Mouse (Mus musculus) testis, postnatal 10 days (tissue): Measurements from ENCODE around the gene Rras2.

Experiments
- DNase-seq: peaks from one replicate; pipeline ENCODE4 v3.0.0; 2021; ENCODE audit warnings: low spot score

Rras2 gene

DNA sequence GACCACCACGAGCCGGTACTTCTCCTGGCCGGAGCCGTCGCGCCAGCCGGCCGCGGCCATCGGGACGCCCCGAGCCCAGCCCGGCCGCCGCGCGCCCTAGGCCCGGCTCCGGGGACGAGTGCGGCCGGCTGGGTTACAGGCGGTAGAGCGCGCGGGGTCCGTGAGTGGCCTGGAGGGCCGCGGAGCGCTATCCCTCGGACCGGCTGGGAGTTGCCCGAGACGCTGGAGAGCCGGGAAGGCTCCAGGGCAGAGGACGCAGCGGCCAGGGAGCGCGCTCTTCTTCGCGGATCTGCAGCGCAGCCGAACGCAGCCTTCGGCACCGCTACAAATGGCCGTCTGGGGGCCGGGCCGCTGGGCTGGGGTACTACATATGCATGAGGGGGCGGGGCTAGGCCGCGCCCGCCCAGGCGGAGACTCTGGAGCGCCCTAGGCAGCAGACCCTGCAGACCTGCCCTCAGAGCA, at the start of gene Rras2:
TSS of gene Rras2 (minus strand) at position 338 of the 462 bp plus-strand sequence.
- peak; percentile 91 for DNase-seq

DNA sequence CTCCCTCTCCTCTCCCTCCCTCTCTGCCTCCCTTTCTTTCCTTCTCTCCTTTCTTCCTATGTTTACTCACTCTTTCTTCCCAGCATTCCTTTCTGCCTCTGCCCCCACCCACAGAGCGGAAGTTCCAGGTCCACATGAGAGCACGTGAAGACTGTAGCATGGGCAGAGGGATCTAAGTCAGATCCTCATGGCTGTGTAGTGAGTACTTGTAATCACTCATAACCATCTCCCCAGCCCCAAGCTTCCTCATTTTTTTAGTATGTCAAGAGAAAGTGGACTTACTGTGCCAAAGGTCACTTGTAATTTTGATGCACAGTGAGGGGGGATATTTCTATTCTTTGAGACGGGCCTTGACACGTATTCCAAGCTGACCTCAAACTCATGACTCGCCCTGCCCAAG, 45.4 kb upstream of the Rras2 start:
- DNase-seq: no peak

DNA sequence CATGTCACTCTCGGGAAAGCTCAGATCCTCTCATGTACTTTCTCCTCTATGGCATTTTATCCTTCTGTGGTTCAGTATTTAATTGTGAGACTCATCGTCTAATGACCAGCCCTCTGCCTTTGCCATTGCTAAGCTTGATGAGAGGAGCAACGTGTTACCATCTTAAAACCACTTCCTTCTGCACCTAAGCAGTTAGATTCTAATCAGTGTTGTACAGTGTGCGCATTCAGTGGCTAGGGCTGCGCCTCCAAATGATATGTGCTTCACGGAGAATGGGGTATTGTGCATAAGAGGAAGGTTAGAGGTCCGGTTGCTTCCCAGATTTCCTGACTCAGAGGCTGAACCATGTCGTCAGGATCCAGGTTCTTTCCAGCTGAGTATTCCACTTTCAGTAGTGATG, 43.5 kb upstream of the Rras2 start:
- DNase-seq: no peak

DNA sequence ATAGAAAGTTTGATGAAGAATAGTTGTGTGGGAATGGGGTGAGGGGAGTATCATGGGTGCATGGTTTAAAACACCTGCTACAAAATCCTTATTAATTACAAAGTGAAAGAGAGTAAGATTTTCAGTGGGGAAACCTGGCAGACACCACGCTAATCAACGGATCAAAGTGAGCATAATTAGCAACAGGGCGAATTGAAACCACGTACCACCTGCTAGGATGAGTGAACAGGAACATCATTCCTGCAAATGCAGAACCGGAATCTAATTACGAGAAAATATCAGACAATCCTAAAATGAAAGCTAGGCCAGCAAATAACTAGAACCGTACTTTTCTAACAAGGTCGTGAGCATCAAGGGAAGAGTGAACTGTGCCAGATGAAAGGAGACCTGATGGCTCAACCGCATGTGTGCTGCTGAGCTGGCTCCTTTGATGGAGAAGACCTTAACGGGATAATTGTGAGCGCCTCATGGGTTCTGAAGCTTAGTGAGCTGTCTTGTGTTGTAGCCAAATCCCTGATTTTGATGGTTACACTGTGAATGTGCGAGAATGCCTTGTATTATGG, 40.2 kb upstream of the Rras2 start:
- DNase-seq: no peak

DNA sequence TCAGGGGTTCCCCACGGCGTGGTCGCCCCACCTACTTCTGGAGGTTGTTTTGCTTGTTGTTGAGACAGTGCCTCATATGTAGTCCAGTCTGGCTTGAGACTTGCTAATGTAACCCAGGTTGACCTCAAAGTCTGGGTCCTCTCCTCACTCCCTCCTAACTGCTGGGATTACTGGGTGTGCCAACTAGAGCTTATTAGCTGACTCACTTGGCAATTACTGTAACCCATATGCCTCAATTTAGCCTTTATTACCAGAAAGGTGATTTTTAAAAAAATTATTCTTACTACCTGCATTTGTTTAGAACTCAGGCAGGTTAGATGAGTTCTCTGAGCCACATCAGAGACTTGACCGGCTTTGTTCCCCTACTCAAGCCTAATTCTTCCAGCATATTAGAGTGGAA, 38.8 kb upstream of the Rras2 start:
- DNase-seq: no peak

DNA sequence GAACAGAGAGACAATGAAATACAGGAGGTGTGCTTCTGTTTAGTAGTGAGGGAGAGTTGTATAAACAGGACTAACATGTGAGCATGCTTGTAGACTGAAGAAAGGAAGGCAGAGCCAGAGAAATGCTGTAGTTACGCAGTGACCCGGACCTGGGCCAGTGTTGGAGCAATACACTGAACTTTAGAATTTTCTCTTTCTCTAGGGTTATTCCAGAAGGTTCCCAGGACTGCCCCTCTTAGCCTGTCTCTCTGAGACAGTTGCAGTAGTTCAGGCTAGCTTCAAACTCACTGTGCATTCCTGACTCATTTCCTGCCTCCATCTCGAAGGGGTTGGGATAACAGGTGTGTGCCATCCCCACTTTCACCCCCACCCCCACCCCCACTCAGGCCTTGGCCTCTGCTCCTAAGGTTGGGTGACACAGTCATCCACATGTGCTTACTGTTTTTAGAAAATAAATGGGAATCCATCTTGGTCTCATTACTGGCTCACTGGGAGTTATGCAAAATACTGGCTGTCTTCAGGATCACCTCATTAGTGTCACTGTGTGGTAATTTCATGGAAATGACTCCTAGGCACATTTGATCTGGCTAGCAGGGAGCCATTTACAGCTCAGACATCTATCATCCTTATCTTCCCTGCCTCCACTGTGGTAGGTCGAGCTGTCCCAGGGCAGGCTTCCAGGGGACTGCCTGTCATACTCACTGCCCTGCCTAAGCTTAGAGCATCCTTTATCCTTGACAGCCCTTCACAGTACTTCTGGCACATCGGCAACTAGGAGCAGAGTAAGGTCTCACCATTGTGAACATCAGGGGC, 37.7 kb upstream of the Rras2 start:
- no peak for DNase-seq

DNA sequence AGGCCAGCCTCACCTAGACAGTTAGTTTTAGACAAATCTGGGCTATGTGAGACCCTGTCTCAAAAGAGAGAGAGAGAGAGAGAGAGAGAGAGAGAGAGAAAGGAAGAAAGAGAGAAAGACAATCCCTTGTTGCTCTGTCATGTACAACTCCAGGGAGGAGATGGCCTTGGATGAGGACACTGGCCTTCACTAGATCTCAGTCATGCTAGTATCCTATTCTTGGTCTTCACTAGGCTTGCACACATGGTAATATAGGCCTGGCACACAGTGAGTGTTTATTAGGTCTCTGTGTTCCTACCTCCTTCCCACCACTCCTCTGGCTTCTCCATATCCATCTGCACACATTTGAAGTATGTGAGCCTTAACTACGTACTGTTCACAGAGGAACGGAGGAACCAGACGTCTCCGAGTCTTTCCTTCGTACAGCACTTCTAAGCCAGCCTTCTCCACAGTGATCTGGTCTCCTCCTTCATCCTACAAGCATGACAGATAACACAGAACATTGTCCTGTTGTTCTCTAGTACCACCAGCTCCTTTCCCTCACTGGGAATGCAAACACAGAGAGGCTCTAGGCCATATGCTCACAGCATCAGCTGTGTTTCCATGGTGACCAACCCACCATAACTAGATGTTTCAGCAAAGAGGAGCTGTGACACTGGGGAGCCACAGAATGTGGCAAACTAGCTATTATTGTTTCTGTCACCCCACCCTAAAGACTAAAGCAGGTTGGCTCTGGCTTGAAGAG, 33.6 kb upstream of the Rras2 start:
- DNase-seq: no peak

DNA sequence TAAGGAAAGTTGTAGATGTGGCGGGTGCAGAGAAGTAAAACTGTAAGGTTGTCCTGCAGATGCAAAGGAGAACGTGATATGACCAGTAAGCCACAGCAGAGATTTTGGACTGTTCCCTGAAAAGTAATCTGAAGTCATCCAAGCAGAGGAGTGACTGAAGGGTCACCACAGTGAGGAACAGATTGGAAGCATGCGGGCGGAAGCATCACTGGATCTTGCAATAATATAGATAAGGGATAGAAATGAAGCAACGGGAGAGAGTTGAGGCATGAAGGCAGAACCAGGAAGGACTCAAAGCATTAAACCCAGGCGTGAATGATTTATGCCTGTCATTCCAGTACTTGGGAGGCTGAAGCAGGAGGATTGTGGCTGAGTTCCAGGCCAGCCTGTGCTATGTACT, 32.0 kb upstream of the Rras2 start:
- DNase-seq: no peak

DNA sequence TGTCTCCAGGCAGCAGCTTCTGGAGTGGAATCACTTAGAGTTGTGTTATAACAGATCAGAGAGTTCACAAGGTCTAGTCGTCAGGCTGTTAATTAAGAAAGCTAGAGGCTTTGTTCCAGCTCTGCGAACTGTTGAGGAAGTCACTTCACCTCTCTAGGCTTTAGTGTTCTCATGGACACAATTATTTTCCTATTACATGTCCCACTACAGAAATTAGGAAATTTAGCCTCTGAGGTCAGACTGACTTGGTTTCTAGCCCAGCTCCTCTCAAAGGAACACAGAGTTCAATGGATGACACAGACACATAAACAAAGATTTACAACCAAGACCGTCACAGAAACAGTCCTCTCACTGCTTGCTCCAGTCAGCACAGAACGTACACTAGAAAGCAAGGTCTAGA, 31.6 kb upstream of the Rras2 start:
- DNase-seq: no peak

DNA sequence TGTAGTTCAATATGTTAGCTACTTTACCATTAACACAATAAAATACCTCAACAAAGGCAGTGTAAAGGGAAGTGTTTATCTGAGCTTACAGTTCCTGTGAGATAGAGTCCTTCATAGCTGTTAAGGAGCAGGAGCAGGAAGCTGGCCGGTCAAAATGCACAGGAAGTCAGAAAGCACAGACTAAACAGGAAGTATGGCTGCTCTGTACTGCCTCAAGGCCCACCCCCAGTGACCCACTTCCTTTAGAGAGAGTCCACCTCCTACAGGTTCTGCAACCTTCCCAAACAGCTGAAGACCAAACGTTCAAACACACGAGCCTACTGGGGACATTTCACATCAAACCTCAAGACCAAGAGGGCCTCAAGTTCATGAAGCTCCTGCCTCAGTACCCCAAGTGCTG, 28.3 kb upstream of the Rras2 start:
- DNase-seq: no peak

DNA sequence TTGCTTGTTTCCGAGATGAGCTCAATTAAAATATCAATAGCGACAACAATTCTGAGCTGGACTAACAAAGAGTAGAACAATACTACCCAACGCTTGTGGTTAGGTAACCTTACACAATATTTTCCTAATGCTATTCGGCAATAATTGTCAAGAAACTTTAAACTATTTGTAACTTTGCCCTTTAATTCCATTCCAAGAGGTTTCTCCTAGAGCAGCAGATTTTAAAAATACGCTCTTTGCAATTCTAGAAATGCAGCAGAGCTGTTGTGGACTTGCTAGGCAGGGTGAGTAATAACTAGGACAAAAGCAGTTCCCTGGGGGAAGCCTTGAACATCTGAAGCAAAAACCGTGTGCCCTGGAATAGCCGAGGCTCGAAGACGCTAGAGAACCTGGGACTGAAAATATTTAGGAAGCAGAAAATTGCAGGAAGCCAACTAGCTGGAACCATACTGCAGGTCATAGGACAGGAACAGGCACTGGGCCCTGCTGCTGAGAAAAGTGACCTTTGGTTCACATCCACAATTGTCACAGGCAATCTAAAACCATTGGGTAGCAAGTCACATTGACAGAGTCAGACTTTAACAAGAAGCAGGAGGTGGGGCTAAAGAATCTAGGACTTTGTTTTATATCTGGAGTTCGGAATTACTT, 24.7 kb upstream of the Rras2 start:
- DNase-seq: no peak

DNA sequence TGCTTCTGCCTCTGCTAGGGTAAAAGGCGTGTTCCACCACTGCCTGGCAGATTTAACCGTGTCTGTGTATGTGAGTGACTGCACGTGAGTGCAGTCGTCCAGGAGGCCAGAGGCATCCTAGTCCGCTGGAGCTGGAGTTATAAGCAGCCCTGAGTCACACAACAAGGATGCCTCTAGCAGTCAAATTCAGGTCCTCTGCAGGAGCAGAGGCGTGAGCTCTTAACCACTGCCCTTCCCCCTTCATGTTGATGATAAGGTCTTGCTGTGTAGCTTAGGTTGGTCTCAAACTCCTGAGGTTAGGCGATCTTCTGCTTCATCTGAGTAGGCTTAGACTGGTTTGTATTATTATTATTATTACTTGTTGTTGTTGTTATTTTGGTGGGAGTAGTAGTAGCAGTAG, 22.4 kb upstream of the Rras2 start:
- DNase-seq: no peak

DNA sequence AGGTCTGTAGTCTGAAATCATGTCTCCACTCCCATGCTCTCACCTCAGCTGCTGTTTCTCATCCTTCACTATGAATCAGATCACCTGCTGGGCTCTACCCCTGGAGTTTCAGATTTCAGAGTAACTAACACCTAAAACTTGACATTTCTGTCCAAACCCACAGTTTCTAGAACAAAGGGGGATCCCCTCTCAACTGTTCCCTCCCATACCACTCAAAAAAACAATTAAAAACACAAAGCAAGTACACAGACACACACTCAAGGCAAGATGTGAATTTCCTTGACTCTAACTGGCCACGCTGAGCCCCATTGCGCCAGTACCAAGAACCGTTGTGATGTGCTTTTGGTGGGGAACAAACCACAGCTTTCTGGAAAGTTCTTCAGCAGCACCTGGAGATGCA, 21.8 kb upstream of the Rras2 start:
- DNase-seq: no peak

DNA sequence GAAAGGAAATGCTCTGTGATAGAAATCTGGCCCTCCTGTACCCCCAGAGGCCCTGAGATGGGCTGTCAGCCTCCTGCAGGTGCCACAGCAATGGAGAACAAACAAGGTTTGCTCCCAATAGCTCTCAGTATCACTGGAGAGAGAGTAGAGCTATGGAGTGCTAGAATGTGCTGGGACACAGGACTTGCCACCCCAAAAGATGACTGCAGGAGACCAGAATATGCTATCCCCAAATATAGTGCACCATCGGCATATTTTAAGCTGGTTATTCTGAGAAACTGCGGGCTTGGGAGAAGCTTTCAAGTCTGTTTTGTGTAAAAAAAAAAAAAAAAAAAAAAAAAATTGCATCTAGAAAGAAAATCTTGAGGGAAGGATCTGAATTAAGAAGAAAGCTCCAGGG, 20.7 kb upstream of the Rras2 start:
- DNase-seq: no peak

DNA sequence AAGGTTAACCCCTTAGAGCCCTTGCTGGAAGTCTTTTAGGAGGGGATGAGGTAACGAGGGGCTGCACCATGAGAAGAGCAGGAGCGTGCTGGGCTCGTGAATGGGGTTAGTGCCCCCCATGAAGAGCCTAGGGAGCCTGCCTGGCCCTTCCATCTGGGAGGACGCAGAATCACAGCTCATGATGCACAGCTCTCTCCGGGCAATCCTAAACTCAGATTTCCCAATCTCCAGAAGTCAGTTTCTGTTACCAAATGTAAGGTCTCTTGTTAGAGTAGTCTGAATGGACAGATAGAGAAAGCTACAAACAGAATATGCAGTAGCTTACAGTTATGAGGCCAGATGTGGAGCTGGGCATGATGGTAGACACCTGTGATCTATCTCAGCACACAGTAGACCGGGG, 17.6 kb upstream of the Rras2 start:
- DNase-seq: no peak

DNA sequence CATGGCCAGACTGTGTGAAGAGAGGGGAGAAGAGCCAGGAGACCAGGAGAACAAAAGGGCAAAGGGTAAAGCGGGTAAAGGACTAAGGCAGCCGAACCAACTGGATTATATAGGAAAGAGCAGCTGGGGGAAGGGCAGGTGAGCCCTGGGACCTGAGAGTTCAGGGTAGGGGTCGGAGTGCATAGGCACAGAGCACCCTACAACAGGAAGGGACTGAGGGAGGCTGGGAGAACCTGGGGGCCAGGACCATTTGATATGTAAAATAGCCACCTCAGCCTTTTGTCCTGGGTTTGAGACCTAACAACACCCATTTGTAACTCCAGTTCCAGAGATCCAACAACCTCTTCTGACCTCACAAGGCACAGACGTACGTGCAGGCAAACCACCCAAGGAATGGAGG, 16.4 kb upstream of the Rras2 start:
- no peak for DNase-seq

DNA sequence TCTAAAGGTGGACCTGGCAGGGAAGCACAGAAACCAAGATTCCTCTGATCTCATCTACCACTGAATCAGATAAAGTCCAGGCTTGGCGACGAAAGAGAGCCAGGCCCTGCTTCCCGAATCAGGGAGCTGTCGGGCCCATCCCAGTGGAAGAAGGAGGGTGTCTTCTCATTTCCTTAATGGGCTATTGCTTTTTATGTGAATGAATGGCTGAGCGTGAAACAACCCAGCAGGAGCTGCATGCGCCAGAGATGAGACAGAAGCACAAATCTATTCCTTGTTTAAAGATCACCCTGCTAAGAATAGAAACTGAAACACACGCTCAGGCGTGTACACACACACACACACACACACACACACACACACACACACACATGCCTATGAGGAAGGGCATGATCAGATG, 14.7 kb upstream of the Rras2 start:
- no peak for DNase-seq

DNA sequence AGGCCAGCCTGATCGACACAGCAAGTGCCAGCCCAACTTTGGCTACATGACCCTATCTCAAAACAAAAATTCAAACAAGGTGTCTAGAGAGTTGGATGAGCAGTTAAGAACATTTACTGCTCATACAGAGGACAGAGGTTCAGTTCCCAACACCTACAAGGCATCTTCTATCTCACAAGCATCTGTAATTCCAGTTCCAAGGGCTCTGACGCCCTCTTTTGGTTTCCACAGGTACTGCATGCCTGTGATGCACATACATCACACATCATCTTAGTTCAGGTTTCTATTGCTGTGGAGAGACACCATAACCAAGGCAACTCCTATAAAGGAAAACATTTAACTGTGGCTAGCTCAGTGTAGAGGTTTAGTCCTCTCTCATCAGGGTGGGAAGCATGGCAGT, 11.7 kb upstream of the Rras2 start:
- DNase-seq: no peak

DNA sequence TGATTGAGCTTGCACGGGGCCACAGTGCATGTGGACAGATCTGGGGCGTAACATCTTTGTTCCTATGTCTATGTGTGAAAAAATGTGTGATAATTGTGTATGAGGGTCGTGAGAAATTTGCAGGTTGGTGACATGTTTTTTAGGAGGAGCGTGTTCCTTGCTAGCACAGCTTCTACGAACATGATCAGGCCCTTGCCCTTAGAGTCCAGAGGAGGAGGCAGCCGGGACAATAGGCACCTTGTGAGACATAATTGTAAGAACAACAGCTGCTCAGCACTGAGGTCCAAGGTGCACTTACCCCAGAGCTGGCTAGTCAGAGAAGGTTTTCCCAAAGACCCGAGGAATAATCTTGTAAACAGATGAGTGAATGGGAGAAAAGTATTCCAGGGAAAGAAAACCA, 599 bp upstream of the Rras2 start:
- no peak for DNase-seq

DNA sequence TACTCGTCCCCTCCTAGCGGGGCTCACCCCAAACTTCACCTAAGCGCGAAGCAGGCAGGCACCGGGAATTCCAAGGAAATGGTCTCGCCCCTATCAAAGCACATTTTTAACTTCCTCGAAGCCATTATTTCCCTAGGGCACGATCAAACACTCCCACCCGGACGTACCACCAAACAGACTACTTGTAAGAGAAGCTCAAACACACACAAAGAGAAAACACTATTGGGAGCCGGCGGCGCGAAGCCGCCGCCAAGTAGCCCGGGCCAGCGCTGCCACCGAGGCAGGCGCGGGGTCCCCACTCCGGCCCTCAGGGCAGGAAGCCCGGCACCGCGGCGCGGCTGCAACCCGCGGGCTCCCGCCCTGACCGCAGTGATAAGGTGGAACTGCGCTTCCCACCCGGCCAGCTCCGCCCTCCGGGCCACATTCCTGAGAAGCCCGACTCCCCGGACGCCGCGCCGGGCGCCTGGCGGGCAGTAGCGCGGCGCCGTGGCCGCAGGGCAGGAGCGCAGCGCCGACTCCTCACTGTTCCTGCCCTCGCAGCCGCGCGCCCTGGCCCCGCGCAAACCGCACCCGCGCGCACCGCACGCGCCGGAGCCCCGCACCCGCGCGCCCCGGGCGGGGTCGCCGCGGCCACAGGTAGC, 750 bp downstream of the Rras2 start:
- DNase-seq: peak; percentile 83

DNA sequence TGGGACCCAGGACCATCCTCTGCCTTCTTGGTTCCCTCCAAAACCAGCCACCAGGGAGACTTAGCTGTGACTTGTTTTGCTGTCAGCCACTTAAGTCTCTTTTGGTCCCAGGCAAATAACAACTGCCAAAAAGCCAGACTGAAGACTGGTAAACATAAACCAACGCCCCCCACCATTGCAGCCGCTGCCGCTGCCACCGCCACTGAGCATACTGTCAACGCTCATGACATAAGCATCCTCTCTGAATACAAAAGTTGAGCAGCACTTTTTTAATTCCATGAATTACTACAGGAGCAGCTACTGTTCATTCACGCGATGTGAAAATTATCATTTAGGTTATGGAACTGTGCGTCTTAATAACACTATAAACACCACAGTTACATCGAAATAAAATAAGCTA, 1.6 kb downstream of the Rras2 start:
- DNase-seq: no peak

DNA sequence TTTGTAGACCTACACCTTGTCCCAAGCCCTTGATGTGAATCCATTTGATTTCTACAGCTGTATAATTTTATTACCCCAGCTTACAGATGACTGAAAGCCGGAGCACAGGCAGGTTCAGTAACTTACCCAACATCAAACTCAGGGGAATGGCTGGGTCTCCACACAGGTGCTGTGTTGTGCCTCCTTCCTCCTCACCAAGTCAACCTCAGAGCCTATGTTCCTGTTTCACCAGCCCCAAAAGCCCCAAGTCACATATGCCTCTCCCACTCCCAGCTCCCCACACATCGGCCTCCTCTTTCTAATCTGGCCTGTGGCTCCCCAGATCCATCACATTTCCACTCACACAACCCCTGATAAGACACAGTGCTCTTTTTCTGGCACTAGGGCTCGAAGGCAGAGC, 2.6 kb downstream of the Rras2 start:
- no peak for DNase-seq
